Comparison of ENCODE assay signal across 19 mouse cellular contexts in the genomic region with DNA sequence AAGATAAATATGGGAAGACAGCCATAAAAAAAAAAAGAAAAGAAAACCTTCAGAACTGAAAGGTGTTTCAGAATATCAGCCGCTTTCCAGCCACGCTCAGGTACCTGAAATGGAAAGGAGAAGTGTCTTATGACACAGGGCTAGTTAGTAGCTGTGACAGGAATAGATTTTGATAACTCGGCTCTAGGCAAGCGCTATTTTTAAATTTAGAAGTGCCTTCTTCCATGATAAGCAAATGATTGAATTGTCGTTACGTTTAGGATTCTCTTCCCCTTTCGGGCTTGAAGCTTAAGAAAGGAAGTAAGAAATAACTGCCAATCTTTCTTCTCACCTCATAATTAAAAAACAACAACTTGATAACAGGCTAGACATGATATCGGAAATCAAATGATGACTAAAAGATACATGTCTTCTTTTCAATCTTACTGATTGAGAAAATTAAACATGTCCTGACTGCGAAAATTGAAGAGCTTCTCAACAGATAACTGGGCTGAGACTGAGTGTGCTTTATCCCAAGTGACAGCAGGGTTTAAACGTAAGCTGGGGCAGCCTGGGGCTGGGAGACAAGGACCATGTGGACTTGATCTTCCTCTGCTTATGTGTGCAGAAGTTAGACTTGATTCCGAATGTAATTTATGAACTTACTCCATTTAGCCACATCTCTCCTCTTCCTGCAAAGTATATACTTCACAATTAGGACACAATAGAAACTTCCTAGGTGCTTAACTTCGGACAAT.
A peak's percentile ranks its signal among the peaks of the same experiment; 100 is the strongest.
DNase-seq lines count a peak whose midpoint lies in the region; ATAC-seq and TF ChIP-seq lines count a peak whose summit lies in the region.
"Had no signal": no experiment of that assay in that cellular context is flagged by ENCODE, and none has a peak within 500 bp of the region (broad histone marks: within the 10 kb centered on the region; RNA-seq: fewer than 3 reads in every experiment).

No protein-coding gene starts in this region.

- DNase-seq in heart, adult 2 months = no peak
- DNase-seq in heart, postnatal 14 days = no peak
- DNase-seq in urinary bladder, postnatal 25 days (ENCODE audit: low spot score) = no peak
- no peak for DNase-seq in hindbrain, embryonic 11.5 days (ENCODE audit: low spot score)
- no peak for DNase-seq in spleen, postnatal 10 days (ENCODE audit: low spot score in 2 of 2)
- DNase-seq: adrenal gland, adult 8-10 months; cerebellum, postnatal 10 days; kidney, adult 11 months; lung, adult 18-20 months; lung, postnatal 14 days; right cerebral cortex, adult 18-20 months had no signal

- no peaks in the 10 kb centered on the region; the same call in 1 of the 2 replicates for H3K36me3 ChIP-seq in heart, adult 2 months (ENCODE audit: control insufficient read depth, insufficient read depth, low read length)
- H3K36me3 ChIP-seq in heart, embryonic 16.5 days (ENCODE audit: control insufficient read depth, insufficient read depth) = no peaks in the 10 kb centered on the region
- H3K36me3 ChIP-seq in hindbrain, embryonic 11.5 days (ENCODE audit: control insufficient read depth, insufficient read depth, low read length) = no peaks in the 10 kb centered on the region
- H3K36me3 ChIP-seq: embryonic facial prominence, embryonic 15.5 days; hindbrain, embryonic 10.5 days; midbrain, embryonic 12.5 days had no signal

- no peak for TF ChIP-seq EP300 in heart, adult 2 months (IDR thresholded peaks at IDR 0.05; ENCODE audit: insufficient read depth, low read depth, low read length)

- TF ChIP-seq CTCF in heart, adult 2 months (IDR thresholded peaks at IDR 0.05) = no peak

- H3K9me3 ChIP-seq in heart, embryonic 16.5 days (replicated peaks; ENCODE audit: control insufficient read depth, low read length) = no peaks in the 10 kb centered on the region
- H3K9me3 ChIP-seq in hindbrain, embryonic 11.5 days (ENCODE audit: control insufficient read depth, low read length) = no peaks in the 10 kb centered on the region
- H3K9me3 ChIP-seq: embryonic facial prominence, embryonic 15.5 days; hindbrain, embryonic 10.5 days; midbrain, embryonic 12.5 days had no signal

- no peaks in the 10 kb centered on the region for H3K27me3 ChIP-seq in heart, adult 2 months (ENCODE audit: control insufficient read depth, insufficient read depth, low read length)
- no peaks in the 10 kb centered on the region for H3K27me3 ChIP-seq in heart, embryonic 16.5 days (ENCODE audit: control insufficient read depth, insufficient read depth, low read length)
- H3K27me3 ChIP-seq in hindbrain, embryonic 11.5 days (ENCODE audit: control insufficient read depth, insufficient read depth, low read length) = no peaks in the 10 kb centered on the region
- H3K27me3 ChIP-seq: embryonic facial prominence, embryonic 15.5 days; midbrain, embryonic 12.5 days had no signal

- peak overlapping the region; percentile 48 for H3K4me2 ChIP-seq in heart, embryonic 16.5 days (ENCODE audit: low read depth, low read length)
- no peak overlapping the region for H3K4me2 ChIP-seq in hindbrain, embryonic 11.5 days (replicated peaks; ENCODE audit: low read depth, low read length)
- H3K4me2 ChIP-seq: embryonic facial prominence, embryonic 15.5 days; liver, embryonic 11.5 days; midbrain, embryonic 12.5 days had no signal

- no peak overlapping the region; the same call in 1 of the 2 replicates for H3K4me3 ChIP-seq in heart, adult 2 months
- H3K4me3 ChIP-seq in heart, embryonic 16.5 days (ENCODE audit: low read length) = no peak overlapping the region
- H3K4me3 ChIP-seq in hindbrain, embryonic 11.5 days (ENCODE audit: low read depth, low read length) = no peak overlapping the region
- H3K4me3 ChIP-seq: embryonic facial prominence, embryonic 15.5 days; hindbrain, embryonic 10.5 days; midbrain, embryonic 12.5 days had no signal

- H3K9ac ChIP-seq in heart, adult 2 months (ENCODE audit: low read depth, low read length) = peak overlapping the region; percentile 36
- no peak overlapping the region for H3K9ac ChIP-seq in heart, embryonic 16.5 days (ENCODE audit: low read length)
- H3K9ac ChIP-seq in hindbrain, embryonic 11.5 days (ENCODE audit: low read depth, low read length) = no peak overlapping the region
- H3K9ac ChIP-seq: embryonic facial prominence, embryonic 15.5 days; midbrain, embryonic 12.5 days had no signal

- H3K27ac ChIP-seq in heart, adult 2 months = peak overlapping the region; percentile 83
- H3K27ac ChIP-seq in heart, embryonic 16.5 days (ENCODE audit: low read length) = peak overlapping the region; percentile 78
- no peak overlapping the region for H3K27ac ChIP-seq in hindbrain, embryonic 11.5 days (ENCODE audit: low read depth, low read length)
- H3K27ac ChIP-seq: embryonic facial prominence, embryonic 15.5 days; hindbrain, embryonic 10.5 days; midbrain, embryonic 12.5 days had no signal

- WGBS in heart, adult 2 months = 31% methylated on average over 12 of the region's 12 CpGs
- WGBS in heart, embryonic 16.5 days = 30% methylated on average over 12 of the region's 12 CpGs
- 88% methylated on average over 12 of the region's 12 CpGs for WGBS in hindbrain, embryonic 11.5 days

- peak; percentile 82 for ATAC-seq in common myeloid progenitor, adult 5-6 weeks (replicated peaks; ENCODE audit: low read depth, poor library complexity, severe bottlenecking)
- peak; percentile 84 for ATAC-seq in heart, embryonic 16.5 days (replicated peaks; ENCODE audit: extremely low read depth, insufficient read depth, low FRiP score)
- peak; percentile 47 for ATAC-seq in megakaryocyte-erythroid progenitor cell, adult 5-6 weeks (replicated peaks; ENCODE audit: low FRiP score, low TSS enrichment, poor library complexity, severe bottlenecking)
- ATAC-seq in hindbrain, embryonic 11.5 days (ENCODE audit: low FRiP score) = no peak
- ATAC-seq: forebrain, embryonic 16.5 days had no signal

- peaks cover 4% of the 10 kb centered on the region for H3K4me1 ChIP-seq in heart, adult 2 months (ENCODE audit: control insufficient read depth, insufficient read depth, low read length)
- peaks cover 9% of the 10 kb centered on the region for H3K4me1 ChIP-seq in heart, embryonic 16.5 days (ENCODE audit: control insufficient read depth, insufficient read depth, low read length)
- no peaks in the 10 kb centered on the region for H3K4me1 ChIP-seq in hindbrain, embryonic 11.5 days (replicated peaks; ENCODE audit: control insufficient read depth, insufficient read depth, low read length)
- H3K4me1 ChIP-seq: embryonic facial prominence, embryonic 15.5 days; hindbrain, embryonic 10.5 days; midbrain, embryonic 12.5 days had no signal

- no peaks in the 10 kb centered on the region for H3K79me2 ChIP-seq in heart, adult 2 months (replicated peaks; ENCODE audit: control insufficient read depth, insufficient read depth, low read length)

- no peak for TF ChIP-seq POLR2A in heart, adult 2 months (IDR thresholded peaks at IDR 0.05; ENCODE audit: insufficient read depth, low read depth, low read length)

- intact Hi-C loops in heart, adult 2 months (cut with DNase I) = loop anchor here (5.0 kb wide), 1 partner anchor 101 kb away; a partner anchor contains a TSS
- intact Hi-C loops in heart, postnatal 14 days (cut with DNase I) = loop anchor here (5.0 kb wide), 1 partner anchor 86 kb away; no protein-coding TSS in a partner anchor
